Mouse (Mus musculus) MEL (cell line): ENCODE measurements around the gene Ate1.

Experiments used
- BHLHE40 ChIP-seq: IDR thresholded peaks from 2 replicates; pipeline ENCODE4 v1.6.1; 2012; ENCODE audit warnings: low read depth, mild to moderate bottlenecking, inconsistent platforms, low read length, improper control_type of control experiment, borderline replicate concordance
- CTCF ChIP-seq, 3 experiments: IDR thresholded peaks in 2 of 3; conservative IDR thresholded peaks in 1 of 3; 2 replicates each; pipeline ENCODE4 v1.5.1; 2011 to 2012; ENCODE audit warnings: low read length in 3 of 3, low read depth in 2 of 3, mild to moderate bottlenecking in 2 of 3, improper control_type of control experiment in 1 of 3, inconsistent platforms in 1 of 3, mixed read lengths in 1 of 3, moderate library complexity in 1 of 3; ENCODE audit not compliant: control insufficient read depth in 1 of 3, insufficient read depth in 1 of 3, poor library complexity in 1 of 3, severe bottlenecking in 1 of 3
- E2F4 ChIP-seq: IDR thresholded peaks from 2 replicates; pipeline ENCODE4 v1.6.1; 2011; ENCODE audit warnings: low read depth, low read length, improper control_type of control experiment, borderline replicate concordance
- EP300 ChIP-seq, 2 experiments: IDR thresholded peaks; 2 replicates each; pipeline ENCODE4 v1.6.1; 2011; ENCODE audit warnings: improper control_type of control experiment in 2 of 2, low read length in 2 of 2, low read depth in 1 of 2, mild to moderate bottlenecking in 1 of 2
- MAFK ChIP-seq: IDR thresholded peaks from 2 replicates; pipeline ENCODE4 v1.6.1; 2011; ENCODE audit warnings: low read depth, mild to moderate bottlenecking, low read length, improper control_type of control experiment, borderline replicate concordance
- MAZ ChIP-seq: IDR thresholded peaks from 2 replicates; pipeline ENCODE4 v1.6.1; 2012; ENCODE audit warnings: low read depth, mild to moderate bottlenecking, inconsistent platforms, low read length, improper control_type of control experiment
- POLR2A ChIP-seq, 2 experiments: IDR thresholded peaks; 2 replicates each; pipeline ENCODE4 v1.6.1; 2011 to 2012; ENCODE audit warnings: low read length in 2 of 2, mild to moderate bottlenecking in 2 of 2, control low read depth in 1 of 2, improper control_type of control experiment in 1 of 2, low read depth in 1 of 2, moderate library complexity in 1 of 2; ENCODE audit not compliant: control insufficient read depth in 1 of 2, insufficient read depth in 1 of 2, poor library complexity in 1 of 2
- TCF12 ChIP-seq: IDR thresholded peaks from 2 replicates; pipeline ENCODE4 v1.6.1; 2014; ENCODE audit warnings: low read depth, mild to moderate bottlenecking, inconsistent platforms, low read length, improper control_type of control experiment, moderate library complexity
- USF1 ChIP-seq: IDR thresholded peaks from 2 replicates; pipeline ENCODE4 v1.6.1; 2014; ENCODE audit warnings: low read depth, mild to moderate bottlenecking, inconsistent platforms, low read length, improper control_type of control experiment, moderate library complexity
- ZC3H11A ChIP-seq: IDR thresholded peaks from 2 replicates; pipeline ENCODE4 v1.6.1; 2012; ENCODE audit warnings: low read depth, mild to moderate bottlenecking, inconsistent platforms, low read length, improper control_type of control experiment
- ZMIZ1 ChIP-seq: IDR thresholded peaks from 2 replicates; pipeline ENCODE4 v1.6.1; 2012; ENCODE audit warnings: low read depth, mild to moderate bottlenecking, inconsistent platforms, low read length, improper control_type of control experiment, moderate library complexity

DNA sequence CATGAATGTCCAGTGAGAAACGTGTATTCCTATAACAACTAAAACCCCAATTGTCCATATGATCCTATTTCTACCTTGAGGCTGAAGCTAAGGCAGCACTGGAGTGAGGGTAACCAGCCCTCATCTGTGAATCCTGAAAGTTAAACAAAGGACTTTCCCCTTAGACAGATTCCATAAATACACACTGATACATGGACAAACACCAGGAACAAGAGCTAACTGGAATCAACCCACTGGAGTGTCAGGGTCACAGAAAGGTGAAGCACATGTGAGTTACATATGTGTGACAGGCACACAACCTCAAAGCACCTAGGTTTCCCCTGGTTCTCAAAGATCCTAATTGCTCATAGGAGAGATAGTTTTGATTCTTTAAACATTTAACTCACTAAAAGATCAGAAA is 100.2 kb downstream of the Ate1 start:
- TF ChIP-seq MAFK (no peak), BHLHE40 (no peak), CTCF (IDR thresholded peaks at IDR 0.05 in 2 of 3, conservative IDR thresholded peaks at IDR 0.05 in 1 of 3; ENCODE audit: control insufficient read depth in 1 of 3, insufficient read depth in 1 of 3, low read depth in 2 of 3, low read length in 3 of 3, poor library complexity in 1 of 3, severe bottlenecking in 1 of 3) (no peak), MAZ (no peak), EP300 (IDR thresholded peaks at IDR 0.05; ENCODE audit: low read depth in 1 of 2, low read length in 2 of 2) (no peak), E2F4 (no peak), ZC3H11A (no peak), TCF12 (no peak), ZMIZ1 (no peak), POLR2A (IDR thresholded peaks at IDR 0.05; ENCODE audit: control insufficient read depth in 1 of 2, insufficient read depth in 1 of 2, low read depth in 1 of 2, low read length in 2 of 2, poor library complexity in 1 of 2) (no peak), USF1 (no peak)
